Mouse (Mus musculus) midbrain, embryonic 12.5 days (tissue): Measurements from ENCODE around the gene Slc38a3. TPM values are rescaled to one million over a fixed set of nuclear protein-coding genes. Genes with fewer than 3 reads are reported as not detected.

Experiments used
- ATAC-seq: fragments of 200-750 bp; cut with Nextera tagmentation; 2 replicates; pipeline ENCODE4 v1.8.0; 2017; ENCODE audit warnings: low read depth, moderate TSS enrichment, moderate library complexity; ENCODE audit not compliant: low FRiP score
- H3K27ac ChIP-seq: fragments of 300-500 bp; sonication (generic); replicated peaks from 2 replicates; pipeline ENCODE4 v1.5.1; 2016; ENCODE audit warnings: mild to moderate bottlenecking
- H3K27me3 ChIP-seq: fragments of 300-500 bp; sonication (generic); 2 replicates; pipeline ENCODE4 v1.6.1; 2016; ENCODE audit warnings: mild to moderate bottlenecking
- H3K36me3 ChIP-seq: fragments of 300-500 bp; sonication (generic); 2 replicates; pipeline ENCODE4 v1.6.1; 2016
- H3K4me1 ChIP-seq: fragments of 300-500 bp; sonication (generic); 2 replicates; pipeline ENCODE4 v1.6.1; 2016
- H3K4me2 ChIP-seq: fragments of 300-500 bp; sonication (generic); replicated peaks from 2 replicates; pipeline ENCODE4 v1.6.1; 2016; ENCODE audit warnings: mild to moderate bottlenecking, moderate library complexity
- H3K4me3 ChIP-seq: fragments of 300-500 bp; sonication (generic); 2 replicates; pipeline ENCODE4 v1.5.1; 2016; ENCODE audit warnings: mild to moderate bottlenecking
- H3K9ac ChIP-seq: fragments of 300-500 bp; sonication (generic); replicated peaks from 2 replicates; pipeline ENCODE4 v1.6.1; 2016; ENCODE audit warnings: mild to moderate bottlenecking, moderate library complexity
- H3K9me3 ChIP-seq: fragments of 300-500 bp; sonication (generic); 2 replicates; pipeline ENCODE4 v1.6.1; 2016; ENCODE audit warnings: mild to moderate bottlenecking
- WGBS: fragments of 180-500 bp; shearing (Covaris S2); methylation state at CpG from one replicate; pipeline ENCODE4 v1.1.7; 2016; 5-methylcytosine and 5-hydroxymethylcytosine counted together
- polyA plus RNA-seq: library from polyadenylated mRNA; unstranded; fragments of >200 nt; fragmentation: Nextera tagmentation; extraction: Ambion mirVana; gene quantifications from 2 replicates; pipeline ENCODE4 v1.2.1, GENCODE M21; 2016

Slc38a3 gene
- polyA plus RNA-seq, 1 experiment from 2014 or later = 13.9 TPM

DNA sequence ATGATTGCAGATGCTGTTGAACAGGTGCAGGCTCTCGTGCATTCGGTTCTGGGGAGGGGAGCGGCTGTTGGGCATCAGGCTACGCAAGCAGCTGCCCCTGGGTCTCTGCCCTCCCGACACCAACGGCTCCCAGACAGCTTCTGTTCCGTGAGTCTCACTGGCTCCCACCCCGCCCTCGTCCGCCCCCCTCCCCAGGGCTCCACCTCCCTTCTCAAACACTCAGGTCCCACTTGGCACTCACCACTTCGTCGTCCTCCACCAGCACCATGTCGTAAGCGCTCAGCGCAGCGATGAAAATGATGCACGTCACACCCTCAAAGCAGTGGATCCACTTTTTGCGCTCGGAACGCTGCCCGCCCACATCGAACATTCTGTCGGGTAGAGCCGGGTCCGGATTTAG lies 7.0 kb upstream of the Slc38a3 start:
- H3K27me3 ChIP-seq = peaks cover 44% of the 10 kb centered on the region

DNA sequence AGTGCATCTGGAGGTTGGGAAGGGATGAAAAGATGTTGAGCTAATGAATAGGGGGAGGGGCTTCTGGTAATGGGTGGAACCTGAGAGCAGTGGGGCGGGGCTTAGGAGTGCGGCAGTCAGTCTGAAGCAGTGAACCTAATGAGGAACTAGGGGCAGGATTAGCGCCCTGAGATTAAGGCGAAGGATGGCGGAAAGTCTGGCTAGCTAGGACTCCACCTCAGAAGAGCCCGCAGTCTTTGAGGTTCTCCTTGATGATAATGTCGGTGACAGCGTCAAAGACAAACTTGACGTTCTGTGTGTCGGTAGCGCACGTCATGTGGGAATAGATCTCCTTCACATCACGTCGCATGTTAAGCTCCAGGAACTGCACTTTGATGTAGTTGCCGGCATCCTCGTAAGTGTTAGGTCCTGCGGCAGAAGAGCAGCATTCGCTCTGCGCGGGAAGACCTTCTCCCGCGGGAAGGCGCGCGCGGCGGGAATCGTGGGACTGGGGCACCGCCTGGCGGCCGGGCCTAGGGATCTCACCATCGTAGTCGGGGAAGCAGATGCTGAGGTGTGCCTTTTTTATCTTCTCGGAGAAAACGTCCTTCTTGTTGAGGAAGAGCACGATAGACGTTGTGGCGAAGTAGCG lies 6.5 kb upstream of the Slc38a3 start:
- Histone ChIP-seq H3K9ac (peak overlapping the region; percentile 25; the same call in 1 of the 2 replicates), H3K27me3 (peaks cover 44% of the 10 kb centered on the region), H3K4me3 (peak overlapping the region; percentile 36), H3K36me3 (no peaks in the 10 kb centered on the region), H3K27ac (no peak overlapping the region), H3K9me3 (no peaks in the 10 kb centered on the region), H3K4me2 (peak overlapping the region; percentile 59), H3K4me1 (peaks cover 17% of the 10 kb centered on the region)
- ATAC-seq = peak; percentile 57
- WGBS = under 1% methylated on average over 39 of the region's 39 CpGs

More for the DNA sequence above, 7.0 kb upstream of the Slc38a3 start:
- peak; percentile 42 for ATAC-seq
- Histone ChIP-seq H3K4me2 (peak overlapping the region; percentile 59), H3K9ac (peak overlapping the region; percentile 25), H3K27ac (no peak overlapping the region), H3K36me3 (no peaks in the 10 kb centered on the region), H3K4me1 (peaks cover 17% of the 10 kb centered on the region), H3K4me3 (peak overlapping the region; percentile 36), H3K9me3 (no peaks in the 10 kb centered on the region)
- WGBS = 2% methylated on average over 25 of the region's 25 CpGs

- no peaks in the 10 kb centered on the region for H3K9me3 ChIP-seq
- peaks cover 17% of the 10 kb centered on the region for H3K4me1 ChIP-seq
- no peaks in the 10 kb centered on the region for H3K36me3 ChIP-seq
- no peak overlapping the region for H3K9ac ChIP-seq
- ATAC-seq = 0 out of 2 replicates have a peak, but pooled peaks have one; percentile 2
- peaks cover 42% of the 10 kb centered on the region for H3K27me3 ChIP-seq
- no peak overlapping the region for H3K27ac ChIP-seq
- no peak overlapping the region for H3K4me2 ChIP-seq
- WGBS = 52% methylated on average over 9 of the region's 9 CpGs
- no peak overlapping the region for H3K4me3 ChIP-seq
Measured at GRCm38 (mm10) chr9:107674609-107675429, 5.5 kb upstream of the Slc38a3 start.

DNA sequence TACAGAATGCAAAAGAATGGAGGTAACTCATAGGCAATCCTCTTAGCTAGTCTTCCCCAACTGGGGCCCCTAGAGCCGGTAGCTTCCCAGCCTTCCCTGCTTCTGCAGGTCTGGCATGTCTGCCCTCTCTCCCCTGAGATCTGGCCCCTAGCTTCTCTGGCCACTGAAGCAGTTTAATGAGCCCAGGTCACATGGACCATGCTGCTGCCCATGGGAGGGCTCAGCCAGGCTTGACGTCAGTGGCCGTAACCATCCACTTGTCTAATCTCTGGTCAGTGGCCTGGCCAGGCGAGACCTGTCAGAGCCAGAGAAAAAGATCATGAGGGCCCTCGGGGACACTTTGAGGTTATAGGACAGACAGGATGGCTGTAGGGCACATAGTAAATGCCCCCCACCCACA lies 929 bp upstream of the Slc38a3 start:
- no peak for ATAC-seq
- no peak overlapping the region for H3K9ac ChIP-seq
- H3K27ac ChIP-seq = no peak overlapping the region
- no peak overlapping the region for H3K4me3 ChIP-seq
- H3K36me3 ChIP-seq = no peaks in the 10 kb centered on the region
- H3K4me2 ChIP-seq = no peak overlapping the region
- 42% methylated on average over 5 of the region's 5 CpGs for WGBS
- peaks cover 27% of the 10 kb centered on the region for H3K4me1 ChIP-seq
- peaks cover 51% of the 10 kb centered on the region for H3K27me3 ChIP-seq
- no peaks in the 10 kb centered on the region for H3K9me3 ChIP-seq

DNA sequence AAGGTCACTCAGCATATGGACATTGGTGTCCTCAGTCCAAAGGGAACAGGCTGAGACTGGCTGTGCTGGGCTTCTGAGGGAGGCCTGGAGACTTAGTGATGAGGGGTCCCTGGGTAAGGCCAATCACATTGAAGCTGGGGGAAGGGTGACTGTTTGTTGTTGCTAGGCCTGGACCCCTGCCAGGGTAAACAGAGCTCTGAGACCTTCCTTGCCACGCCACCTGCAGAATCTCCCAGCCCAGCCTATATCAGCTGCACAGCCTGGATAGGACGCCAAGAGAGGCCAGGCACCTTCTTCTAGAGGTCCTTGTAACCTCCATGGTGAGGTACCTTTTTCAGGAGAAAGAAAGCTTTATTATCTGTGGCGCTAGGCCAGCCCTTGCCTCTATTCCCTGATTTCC lies 414 bp downstream of the Slc38a3 start:
- Histone ChIP-seq H3K9me3 (no peaks in the 10 kb centered on the region), H3K4me1 (peaks cover 26% of the 10 kb centered on the region), H3K36me3 (no peaks in the 10 kb centered on the region), H3K4me2 (no peak overlapping the region), H3K4me3 (no peak overlapping the region), H3K9ac (no peak overlapping the region), H3K27ac (no peak overlapping the region), H3K27me3 (peaks cover 42% of the 10 kb centered on the region)
- 66% methylated on average over 3 of the region's 3 CpGs for WGBS
- no peak for ATAC-seq

- H3K4me1 ChIP-seq = peaks cover 34% of the 10 kb centered on the region
- no peaks in the 10 kb centered on the region for H3K9me3 ChIP-seq
- 20% methylated on average over 8 of the region's 8 CpGs for WGBS
- no peaks in the 10 kb centered on the region for H3K36me3 ChIP-seq
- H3K4me2 ChIP-seq = peak overlapping the region; percentile 83
- no peak overlapping the region for H3K27ac ChIP-seq
- 0 out of 2 replicates have a peak, but pooled peaks have one; percentile 5 for ATAC-seq
- no peak overlapping the region for H3K4me3 ChIP-seq
- H3K9ac ChIP-seq = 0 out of 2 replicates have a peak overlapping the region, but pooled peaks have one; percentile 21
- H3K27me3 ChIP-seq = peaks cover 39% of the 10 kb centered on the region
Measured at GRCm38 (mm10) chr9:107668011-107668410, 1.3 kb downstream of the Slc38a3 start.

DNA sequence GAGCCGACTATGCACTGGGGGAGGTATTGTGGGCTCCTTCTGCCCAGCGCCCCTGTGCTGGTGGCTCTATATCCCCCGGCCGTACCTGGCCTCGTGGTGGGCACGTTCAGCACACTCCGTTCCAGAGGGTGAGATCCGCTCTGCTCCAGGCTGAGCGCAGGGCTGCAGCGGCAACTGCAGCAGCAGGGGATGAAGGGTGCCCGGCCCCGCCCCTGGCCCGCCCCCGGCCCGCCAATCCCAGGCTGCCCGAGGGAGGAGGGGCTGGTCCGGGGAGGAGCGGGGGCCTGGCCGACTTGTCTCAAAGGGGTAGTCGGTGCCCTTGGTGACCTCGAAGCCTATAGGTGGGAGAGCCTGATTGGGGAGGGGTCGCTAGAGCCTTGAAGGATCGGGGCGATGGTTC lies 2.1 kb downstream of the Slc38a3 start:
- H3K9me3 ChIP-seq = no peaks in the 10 kb centered on the region
- H3K4me1 ChIP-seq = peaks cover 34% of the 10 kb centered on the region
- peaks cover 39% of the 10 kb centered on the region for H3K27me3 ChIP-seq
- no peaks in the 10 kb centered on the region for H3K36me3 ChIP-seq
- H3K27ac ChIP-seq = no peak overlapping the region
- peak overlapping the region; percentile 62 for H3K9ac ChIP-seq
- peak; percentile 89 for ATAC-seq
- WGBS = 0% methylated on average over 24 of the region's 24 CpGs
- H3K4me3 ChIP-seq = peak overlapping the region; percentile 44
- H3K4me2 ChIP-seq = peak overlapping the region; percentile 83

DNA sequence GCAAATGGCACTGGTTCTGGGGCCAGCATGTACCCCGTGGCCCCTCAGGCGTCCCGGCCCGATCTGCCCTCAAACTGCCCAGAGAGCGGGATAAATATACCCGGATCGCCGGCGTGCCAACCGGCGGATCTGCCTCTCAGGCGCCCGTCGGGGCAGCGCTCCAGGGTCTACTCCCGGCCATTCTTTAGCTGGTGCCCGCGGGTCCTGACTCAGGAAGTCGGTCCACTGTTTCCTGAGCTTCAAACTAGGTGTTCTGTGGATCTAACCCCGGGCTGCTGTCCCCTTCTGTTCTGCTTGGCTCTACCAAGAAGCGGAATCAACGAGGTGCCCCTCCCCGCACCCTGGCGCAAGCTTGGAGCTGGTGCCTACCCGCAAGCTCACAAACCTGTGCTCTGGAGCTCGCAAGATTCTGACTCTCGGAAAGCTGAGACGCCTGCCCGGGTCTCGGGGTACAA lies 2.6 kb downstream of the Slc38a3 start:
- Histone ChIP-seq H3K4me2 (peak overlapping the region; percentile 83), H3K27me3 (peaks cover 39% of the 10 kb centered on the region), H3K36me3 (no peaks in the 10 kb centered on the region), H3K9me3 (no peaks in the 10 kb centered on the region), H3K9ac (peak overlapping the region; percentile 62), H3K4me3 (peak overlapping the region; percentile 44), H3K4me1 (peaks cover 34% of the 10 kb centered on the region), H3K27ac (no peak overlapping the region)
- no peak for ATAC-seq
- under 1% methylated on average over 30 of the region's 30 CpGs for WGBS

- H3K4me3 ChIP-seq = no peak overlapping the region
- ATAC-seq = no peak
- peaks cover 39% of the 10 kb centered on the region for H3K27me3 ChIP-seq
- 85% methylated on average over 7 of the region's 7 CpGs for WGBS
- H3K4me2 ChIP-seq = no peak overlapping the region
- H3K27ac ChIP-seq = no peak overlapping the region
- H3K36me3 ChIP-seq = no peaks in the 10 kb centered on the region
- no peaks in the 10 kb centered on the region for H3K9me3 ChIP-seq
- H3K9ac ChIP-seq = no peak overlapping the region
- H3K4me1 ChIP-seq = peaks cover 34% of the 10 kb centered on the region
Measured at GRCm38 (mm10) chr9:107665308-107665707, 4.0 kb downstream of the Slc38a3 start.

- H3K4me2 ChIP-seq = no peak overlapping the region
- H3K4me3 ChIP-seq = no peak overlapping the region
- H3K9ac ChIP-seq = no peak overlapping the region
- no peak for ATAC-seq
- no peaks in the 10 kb centered on the region for H3K36me3 ChIP-seq
- peaks cover 38% of the 10 kb centered on the region for H3K4me1 ChIP-seq
- 42% methylated on average over 9 of the region's 9 CpGs for WGBS
- H3K27me3 ChIP-seq = peaks cover 32% of the 10 kb centered on the region
- 0 out of 2 replicates have a peak overlapping the region, but pooled peaks have one; percentile 44 for H3K27ac ChIP-seq
- H3K9me3 ChIP-seq = no peaks in the 10 kb centered on the region
Measured at GRCm38 (mm10) chr9:107663525-107663924, 5.8 kb downstream of the Slc38a3 start.

- Histone ChIP-seq H3K4me1 (peaks cover 28% of the 10 kb centered on the region), H3K9ac (no peak overlapping the region), H3K4me2 (no peak overlapping the region), H3K27ac (no peak overlapping the region), H3K4me3 (no peak overlapping the region), H3K27me3 (peaks cover 24% of the 10 kb centered on the region), H3K36me3 (no peaks in the 10 kb centered on the region), H3K9me3 (no peaks in the 10 kb centered on the region)
- 82% methylated on average over 8 of the region's 8 CpGs for WGBS
- no peak for ATAC-seq
Measured at GRCm38 (mm10) chr9:107662342-107662741, 7.0 kb downstream of the Slc38a3 start.

DNA sequence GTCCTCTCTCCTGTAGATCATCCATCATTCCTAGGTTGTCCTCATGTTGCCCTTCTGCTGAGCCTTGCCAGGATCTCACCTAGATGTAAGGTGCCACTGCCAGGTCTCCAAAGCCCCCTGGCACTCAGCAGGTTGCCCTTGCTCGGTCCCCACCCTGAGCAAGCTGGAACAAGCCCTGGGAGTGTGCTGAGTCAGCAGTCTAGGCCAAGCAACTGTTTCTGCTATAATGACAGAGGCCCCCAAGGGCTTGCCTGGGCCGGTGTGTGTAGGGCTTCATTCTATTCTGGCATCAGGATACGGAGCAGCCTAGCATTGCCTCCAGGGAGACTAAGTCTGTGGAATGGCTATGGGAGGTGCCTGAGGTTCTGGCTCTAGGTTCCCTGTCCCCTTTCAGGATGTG lies 8.6 kb downstream of the Slc38a3 start:
- Histone ChIP-seq H3K4me3 (no peak overlapping the region), H3K9ac (no peak overlapping the region), H3K4me2 (no peak overlapping the region), H3K27ac (no peak overlapping the region), H3K9me3 (no peaks in the 10 kb centered on the region), H3K36me3 (no peaks in the 10 kb centered on the region), H3K4me1 (peaks cover 15% of the 10 kb centered on the region), H3K27me3 (peaks cover 10% of the 10 kb centered on the region)
- WGBS = 82% methylated on average over 3 of the region's 3 CpGs
- no peak for ATAC-seq
